Mouse (Mus musculus): ENCODE measurements around the gene Klhl29. TPM values are rescaled to one million over a fixed set of nuclear protein-coding genes. Genes with fewer than 3 reads are reported as not detected.

Gene Klhl29
- polyA plus RNA-seq, 1 experiment from 2014 or later: 2.8 TPM

GRCm38 (mm10) chr12:5267271-5268187 lies 108.0 kb downstream of the Klhl29 start:
- Histone ChIP-seq H3K4me1 (replicated peaks; ENCODE audit: control insufficient read depth, insufficient read depth, low read length) (peaks cover 12% of the 10 kb centered on the region), H3K9ac (ENCODE audit: low read length) (no peak overlapping the region), H3K27me3 (replicated peaks; ENCODE audit: control insufficient read depth, insufficient read depth, low read length) (no peaks in the 10 kb centered on the region), H3K4me2 (ENCODE audit: low read length) (0 out of 2 replicates have a peak overlapping the region, but pooled peaks have one; percentile 8), H3K9me3 (ENCODE audit: control insufficient read depth, low read length) (no peaks in the 10 kb centered on the region), H3K27ac (ENCODE audit: low read depth) (peak overlapping the region; percentile 57; the same call in 1 of the 2 replicates), H3K36me3 (ENCODE audit: control insufficient read depth, insufficient read depth, low read length) (no peaks in the 10 kb centered on the region), H3K4me3 (ENCODE audit: low read depth, low read length) (no peak overlapping the region)
- ATAC-seq (replicated peaks; ENCODE audit: low FRiP score, low TSS enrichment, low read depth): peak; percentile 44; the same call in 1 of the 2 replicates
- 58% methylated on average over 9 of the region's 9 CpGs for WGBS
- DNase-seq (ENCODE audit: low spot score): no peak

- ATAC-seq (replicated peaks; ENCODE audit: low FRiP score, low TSS enrichment, low read depth): peak; percentile 43
- no peak overlapping the region for H3K4me3 ChIP-seq (ENCODE audit: low read depth, low read length)
- no peak overlapping the region for H3K27ac ChIP-seq (ENCODE audit: low read depth)
These were observed 108.7 kb downstream of the Klhl29 start for GRCm38 (mm10) chr12:5266773-5267172.

GRCm38 (mm10) chr12:5261476-5261875 lies 114.0 kb downstream of the Klhl29 start:
- no peak overlapping the region for H3K4me3 ChIP-seq (ENCODE audit: low read depth, low read length)
- H3K9me3 ChIP-seq (ENCODE audit: control insufficient read depth, low read length): no peaks in the 10 kb centered on the region
- H3K27ac ChIP-seq (ENCODE audit: low read depth): no peak overlapping the region
- DNase-seq (ENCODE audit: low spot score) (no peak), ATAC-seq (replicated peaks; ENCODE audit: low FRiP score, low TSS enrichment, low read depth) (no peak)
- H3K4me2 ChIP-seq (ENCODE audit: low read length): no peak overlapping the region
- WGBS: 83% methylated on average over 4 of the region's 4 CpGs
- H3K4me1 ChIP-seq (replicated peaks; ENCODE audit: control insufficient read depth, insufficient read depth, low read length): 0 out of 2 replicates have a peak, but pooled peaks cover 3% of the 10 kb centered on the region
- H3K9ac ChIP-seq (ENCODE audit: low read length): no peak overlapping the region
- H3K36me3 ChIP-seq (ENCODE audit: control insufficient read depth, insufficient read depth, low read length): no peaks in the 10 kb centered on the region
- no peaks in the 10 kb centered on the region for H3K27me3 ChIP-seq (replicated peaks; ENCODE audit: control insufficient read depth, insufficient read depth, low read length)

More at GRCm38 (mm10) chr12:5266773-5267172, 108.7 kb downstream of the Klhl29 start:
- Histone ChIP-seq H3K36me3 (ENCODE audit: control insufficient read depth, insufficient read depth, low read length) (no peaks in the 10 kb centered on the region), H3K9me3 (ENCODE audit: control insufficient read depth, low read length) (no peaks in the 10 kb centered on the region), H3K4me2 (ENCODE audit: low read length) (no peak overlapping the region), H3K27me3 (replicated peaks; ENCODE audit: control insufficient read depth, insufficient read depth, low read length) (no peaks in the 10 kb centered on the region), H3K4me1 (replicated peaks; ENCODE audit: control insufficient read depth, insufficient read depth, low read length) (peaks cover 15% of the 10 kb centered on the region), H3K9ac (ENCODE audit: low read length) (no peak overlapping the region)
- WGBS: 41% methylated on average over 4 of the region's 4 CpGs
- DNase-seq (ENCODE audit: low spot score): no peak

GRCm38 (mm10) chr12:5258779-5259178 lies 116.7 kb downstream of the Klhl29 start:
- Histone ChIP-seq H3K4me2 (ENCODE audit: low read length) (no peak overlapping the region), H3K9ac (ENCODE audit: low read length) (no peak overlapping the region), H3K4me3 (ENCODE audit: low read depth, low read length) (no peak overlapping the region), H3K9me3 (ENCODE audit: control insufficient read depth, low read length) (no peaks in the 10 kb centered on the region), H3K36me3 (ENCODE audit: control insufficient read depth, insufficient read depth, low read length) (no peaks in the 10 kb centered on the region), H3K4me1 (replicated peaks; ENCODE audit: control insufficient read depth, insufficient read depth, low read length) (peaks cover 18% of the 10 kb centered on the region), H3K27ac (ENCODE audit: low read depth) (no peak overlapping the region), H3K27me3 (replicated peaks; ENCODE audit: control insufficient read depth, insufficient read depth, low read length) (no peaks in the 10 kb centered on the region)
- ATAC-seq (replicated peaks; ENCODE audit: low FRiP score, low TSS enrichment, low read depth) (no peak), DNase-seq (ENCODE audit: low spot score) (no peak)
- WGBS: 90% methylated on average over 3 of the region's 3 CpGs

DNA sequence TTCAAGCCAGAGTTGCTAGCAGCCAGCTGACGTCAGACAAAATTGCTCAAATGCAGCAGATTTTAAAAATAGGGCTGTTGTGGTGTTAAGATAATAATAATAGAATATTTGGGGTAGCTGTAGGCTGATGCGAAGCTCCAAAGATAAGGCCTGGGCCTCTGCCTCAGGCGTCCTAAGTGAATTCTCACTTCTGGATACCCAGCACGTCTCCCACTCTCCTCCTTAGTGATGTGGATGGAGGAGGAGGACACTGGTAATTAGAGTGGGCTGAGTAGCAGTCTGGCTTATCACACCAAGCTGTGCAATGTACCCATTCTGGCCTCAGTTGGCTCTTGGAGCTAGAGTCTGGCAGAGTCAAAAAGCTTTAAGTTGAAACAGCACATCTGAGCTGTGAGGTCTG lies 118.3 kb downstream of the Klhl29 start:
- no peak for DNase-seq (ENCODE audit: low spot score)
- H3K9me3 ChIP-seq (ENCODE audit: control insufficient read depth, low read length): no peaks in the 10 kb centered on the region
- no peak overlapping the region for H3K27ac ChIP-seq (ENCODE audit: low read depth)
- peaks cover 18% of the 10 kb centered on the region for H3K4me1 ChIP-seq (replicated peaks; ENCODE audit: control insufficient read depth, insufficient read depth, low read length)
- H3K4me2 ChIP-seq (ENCODE audit: low read length): no peak overlapping the region
- WGBS: 81% methylated on average over 4 of the region's 4 CpGs
- H3K27me3 ChIP-seq (replicated peaks; ENCODE audit: control insufficient read depth, insufficient read depth, low read length): no peaks in the 10 kb centered on the region
- H3K9ac ChIP-seq (ENCODE audit: low read length): no peak overlapping the region
- no peak for ATAC-seq (replicated peaks; ENCODE audit: low FRiP score, low TSS enrichment, low read depth)
- H3K36me3 ChIP-seq (ENCODE audit: control insufficient read depth, insufficient read depth, low read length): no peaks in the 10 kb centered on the region
- H3K4me3 ChIP-seq (ENCODE audit: low read depth, low read length): no peak overlapping the region

DNA sequence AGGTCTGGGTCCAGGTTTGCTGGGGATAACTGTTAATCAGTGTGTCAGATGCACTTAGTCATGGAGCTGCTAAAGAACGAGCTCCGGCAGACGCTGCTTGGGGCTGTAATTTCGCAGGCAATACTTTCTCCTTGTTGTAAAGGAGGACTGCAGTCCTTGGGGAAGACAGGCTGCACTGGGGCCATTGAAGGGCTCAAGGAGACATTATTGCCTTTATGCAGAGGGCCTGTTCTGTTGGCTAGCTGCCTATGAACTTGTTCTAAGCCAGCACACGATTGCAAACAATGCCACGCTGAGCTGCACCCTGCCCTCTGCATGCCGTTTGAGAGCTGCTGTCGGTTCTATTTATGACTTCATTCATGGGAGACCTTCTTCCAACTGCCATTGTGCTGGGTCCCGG lies 120.4 kb downstream of the Klhl29 start:
- H3K4me3 ChIP-seq (ENCODE audit: low read depth, low read length): no peak overlapping the region
- DNase-seq (ENCODE audit: low spot score) (no peak), ATAC-seq (replicated peaks; ENCODE audit: low FRiP score, low TSS enrichment, low read depth) (no peak)
- no peak overlapping the region for H3K4me2 ChIP-seq (ENCODE audit: low read length)
- no peaks in the 10 kb centered on the region for H3K27me3 ChIP-seq (replicated peaks; ENCODE audit: control insufficient read depth, insufficient read depth, low read length)
- H3K9me3 ChIP-seq (ENCODE audit: control insufficient read depth, low read length): no peaks in the 10 kb centered on the region
- H3K36me3 ChIP-seq (ENCODE audit: control insufficient read depth, insufficient read depth, low read length): no peaks in the 10 kb centered on the region
- 35% methylated on average over 9 of the region's 9 CpGs for WGBS
- H3K4me1 ChIP-seq (replicated peaks; ENCODE audit: control insufficient read depth, insufficient read depth, low read length): peaks cover 15% of the 10 kb centered on the region
- peak overlapping the region; percentile 71 for H3K27ac ChIP-seq (ENCODE audit: low read depth)
- H3K9ac ChIP-seq (ENCODE audit: low read length): no peak overlapping the region

- H3K4me2 ChIP-seq (ENCODE audit: low read length): no peak overlapping the region
- 63% methylated on average over 4 of the region's 4 CpGs for WGBS
- H3K9me3 ChIP-seq (ENCODE audit: control insufficient read depth, low read length): no peaks in the 10 kb centered on the region
- H3K4me1 ChIP-seq (replicated peaks; ENCODE audit: control insufficient read depth, insufficient read depth, low read length): peaks cover 15% of the 10 kb centered on the region
- H3K4me3 ChIP-seq (ENCODE audit: low read depth, low read length): no peak overlapping the region
- peak overlapping the region; percentile 71 for H3K27ac ChIP-seq (ENCODE audit: low read depth)
- no peak overlapping the region for H3K9ac ChIP-seq (ENCODE audit: low read length)
- no peaks in the 10 kb centered on the region for H3K36me3 ChIP-seq (ENCODE audit: control insufficient read depth, insufficient read depth, low read length)
- H3K27me3 ChIP-seq (replicated peaks; ENCODE audit: control insufficient read depth, insufficient read depth, low read length): no peaks in the 10 kb centered on the region
- ATAC-seq (replicated peaks; ENCODE audit: low FRiP score, low TSS enrichment, low read depth): peak; percentile 34
- no peak for DNase-seq (ENCODE audit: low spot score)
These were observed 121.1 kb downstream of the Klhl29 start for GRCm38 (mm10) chr12:5254246-5254982.

DNA sequence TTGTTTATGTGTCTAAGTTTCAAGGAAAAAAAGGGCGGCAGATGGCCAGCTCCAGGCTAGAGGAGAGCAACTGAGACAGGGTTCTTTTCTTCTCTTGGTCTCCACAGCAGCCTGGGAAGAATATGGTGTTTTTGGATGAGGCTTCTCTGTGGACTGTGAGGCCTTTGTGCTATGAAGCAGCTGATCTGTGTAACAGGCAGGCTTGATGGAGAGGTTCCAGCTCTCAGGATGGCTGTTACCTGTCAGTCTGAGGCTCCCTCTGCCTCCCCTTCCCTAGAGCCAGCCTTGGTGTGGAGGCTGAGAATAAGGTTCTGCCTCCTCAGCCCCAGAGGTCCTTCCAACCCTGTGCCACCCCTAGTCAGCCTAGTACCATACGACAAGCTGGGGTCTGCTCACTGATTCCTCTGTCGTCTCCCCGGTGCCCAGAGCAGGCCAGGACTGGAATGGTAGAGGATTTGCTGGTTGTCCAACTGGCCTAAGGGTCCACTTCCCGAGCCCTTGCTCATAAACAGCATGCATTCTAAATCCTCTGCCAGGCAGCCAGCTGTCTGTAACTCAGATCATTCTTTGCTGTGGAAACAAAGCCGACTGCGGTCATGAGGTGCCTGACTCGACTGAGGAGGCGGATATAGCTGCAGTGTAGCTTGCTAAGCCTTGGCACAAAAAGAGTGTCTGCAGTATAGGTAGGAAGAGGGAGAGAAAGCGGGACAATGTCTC lies 122.0 kb downstream of the Klhl29 start:
- no peak overlapping the region for H3K4me2 ChIP-seq (ENCODE audit: low read length)
- peak overlapping the region; percentile 35; the same call in 1 of the 2 replicates for H3K27ac ChIP-seq (ENCODE audit: low read depth)
- no peaks in the 10 kb centered on the region for H3K27me3 ChIP-seq (replicated peaks; ENCODE audit: control insufficient read depth, insufficient read depth, low read length)
- ATAC-seq (replicated peaks; ENCODE audit: low FRiP score, low TSS enrichment, low read depth) (no peak), DNase-seq (ENCODE audit: low spot score) (no peak)
- no peaks in the 10 kb centered on the region for H3K36me3 ChIP-seq (ENCODE audit: control insufficient read depth, insufficient read depth, low read length)
- H3K9ac ChIP-seq (ENCODE audit: low read length): no peak overlapping the region
- H3K4me1 ChIP-seq (replicated peaks; ENCODE audit: control insufficient read depth, insufficient read depth, low read length): peaks cover 15% of the 10 kb centered on the region
- WGBS: 66% methylated on average over 10 of the region's 10 CpGs
- H3K4me3 ChIP-seq (ENCODE audit: low read depth, low read length): no peak overlapping the region
- no peaks in the 10 kb centered on the region for H3K9me3 ChIP-seq (ENCODE audit: control insufficient read depth, low read length)

Measured in intestine, embryonic 14.5 days (tissue).